Mouse (Mus musculus) testis, adult 2 months (tissue): ENCODE results near the gene Kdm5b. TPM values are rescaled to one million over a fixed set of nuclear protein-coding genes. Genes with fewer than 3 reads are reported as not detected.

ENCODE experiments used
- H3K27ac ChIP-seq: fragments of 200-500 bp; 2 replicates; pipeline ENCODE4 v1.5.1; 2012; ENCODE audit warnings: low read depth, low read length; ENCODE audit not compliant: control insufficient read depth, insufficient read depth
- H3K27me3 ChIP-seq: fragments of 200-500 bp; 2 replicates; pipeline ENCODE4 v1.6.1; 2012; ENCODE audit warnings: mild to moderate bottlenecking, low read length, moderate library complexity; ENCODE audit not compliant: control insufficient read depth, insufficient read depth
- H3K36me3 ChIP-seq: fragments of 200-500 bp; 2 replicates; pipeline ENCODE4 v1.6.1; 2012; ENCODE audit warnings: mild to moderate bottlenecking, low read length; ENCODE audit not compliant: control insufficient read depth, insufficient read depth
- H3K4me1 ChIP-seq: fragments of 200-500 bp; 2 replicates; pipeline ENCODE4 v1.6.1; 2012; ENCODE audit warnings: low read length; ENCODE audit not compliant: control insufficient read depth, insufficient read depth
- H3K4me3 ChIP-seq: fragments of 200-500 bp; 2 replicates; pipeline ENCODE4 v1.5.1; 2012; ENCODE audit warnings: low read depth, mild to moderate bottlenecking, low read length, moderate library complexity, mixed read lengths; ENCODE audit not compliant: control insufficient read depth
- CTCF ChIP-seq: fragments of 200-500 bp; IDR thresholded peaks from 2 replicates; pipeline ENCODE4 v1.5.1; 2012; ENCODE audit warnings: low read depth, mild to moderate bottlenecking, inconsistent platforms, low read length, moderate library complexity; ENCODE audit not compliant: control insufficient read depth, insufficient read depth, insufficient replicate concordance
- POLR2A ChIP-seq: fragments of 200-500 bp; IDR thresholded peaks from 2 replicates; pipeline ENCODE4 v1.6.1; 2012; ENCODE audit warnings: low read depth, mild to moderate bottlenecking, inconsistent platforms, low read length, moderate library complexity; ENCODE audit not compliant: control insufficient read depth
- polyA plus RNA-seq: library from polyadenylated mRNA; depleted of rRNA; stranded (reverse); fragments of >200 nt; gene quantifications from 2 replicates; pipeline ENCODE4 v1.2.3, GENCODE M21; 2012

Kdm5b gene
- polyA plus RNA-seq, 1 experiment: 43.6 TPM

- peaks cover 16% of the 10 kb centered on the region for H3K4me1 ChIP-seq
- no peaks in the 10 kb centered on the region; the same call in 1 of the 2 replicates for H3K27me3 ChIP-seq
- TF ChIP-seq CTCF: no peak
- no peak for TF ChIP-seq POLR2A
- H3K27ac ChIP-seq: no peak overlapping the region
- peak overlapping the region; percentile 63 for H3K4me3 ChIP-seq
- no peaks in the 10 kb centered on the region for H3K36me3 ChIP-seq
These were observed 87.0 kb downstream of the Kdm5b start for GRCm38 (mm10) chr1:134646963-134647282.

DNA sequence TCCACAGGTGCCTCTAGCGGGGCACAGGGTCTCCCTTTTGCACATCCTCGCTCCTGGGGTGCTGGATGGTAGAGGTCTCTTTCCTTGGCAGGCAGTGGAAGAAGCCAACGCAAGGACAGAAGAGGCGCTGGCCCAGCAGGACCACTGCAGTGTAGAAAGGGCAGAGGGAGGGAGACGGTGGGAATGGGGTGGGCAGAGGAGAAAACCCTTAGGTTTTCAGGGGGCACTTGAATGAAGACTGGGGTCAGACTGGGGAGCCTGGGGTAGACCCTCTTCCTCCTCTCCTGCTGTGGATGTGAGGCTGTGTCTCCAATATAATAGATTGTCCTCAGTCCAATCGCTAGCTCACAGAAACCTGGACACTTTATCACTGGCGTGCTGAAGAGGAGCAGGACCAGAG is 87.6 kb downstream of the Kdm5b start:
- TF ChIP-seq CTCF (no peak), POLR2A (no peak)
- no peaks in the 10 kb centered on the region; the same call in 1 of the 2 replicates for H3K27me3 ChIP-seq
- H3K4me1 ChIP-seq: peaks cover 16% of the 10 kb centered on the region
- H3K36me3 ChIP-seq: no peaks in the 10 kb centered on the region
- H3K4me3 ChIP-seq: no peak overlapping the region
- no peak overlapping the region for H3K27ac ChIP-seq

- Histone ChIP-seq H3K4me3 (no peak overlapping the region), H3K27ac (no peak overlapping the region), H3K27me3 (no peaks in the 10 kb centered on the region; the same call in 1 of the 2 replicates), H3K4me1 (peaks cover 11% of the 10 kb centered on the region), H3K36me3 (no peaks in the 10 kb centered on the region)
- TF ChIP-seq CTCF (no peak), POLR2A (no peak)
These were observed 90.8 kb downstream of the Kdm5b start for GRCm38 (mm10) chr1:134650816-134651215.

GRCm38 (mm10) chr1:134651268-134651850 is 91.4 kb downstream of the Kdm5b start:
- no peak for TF ChIP-seq CTCF
- no peak for TF ChIP-seq POLR2A
- Histone ChIP-seq H3K4me1 (peaks cover 7% of the 10 kb centered on the region), H3K27ac (no peak overlapping the region), H3K4me3 (no peak overlapping the region), H3K27me3 (no peaks in the 10 kb centered on the region), H3K36me3 (no peaks in the 10 kb centered on the region)

DNA sequence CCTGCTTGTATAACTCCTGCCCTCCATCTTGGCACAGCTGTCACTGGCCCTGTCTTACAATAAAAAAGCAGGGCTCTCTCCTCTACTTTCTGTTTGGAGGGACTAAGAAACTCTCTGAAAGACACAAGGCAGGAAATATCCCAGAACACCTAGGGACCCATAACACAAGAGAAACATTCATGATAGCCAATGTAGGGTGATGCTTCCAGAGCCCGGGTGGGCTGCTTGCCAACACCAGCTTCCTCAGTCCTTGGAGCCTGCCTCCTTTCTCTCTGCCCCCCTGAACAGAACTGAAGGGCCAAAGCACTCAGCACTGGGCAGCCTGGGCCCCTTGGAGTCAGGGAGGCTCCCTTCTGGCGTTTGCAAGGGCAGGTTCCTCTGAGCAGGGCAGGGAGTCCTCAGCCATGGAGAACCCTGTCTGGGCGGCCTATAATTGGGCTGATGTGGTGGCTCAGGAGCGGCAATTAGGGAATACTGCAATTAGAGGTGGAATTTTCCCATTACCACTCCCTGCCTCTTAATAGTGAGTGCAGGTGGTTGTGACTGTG is 92.0 kb downstream of the Kdm5b start:
- peaks cover 4% of the 10 kb centered on the region; the same call in 1 of the 2 replicates for H3K4me1 ChIP-seq
- no peak overlapping the region for H3K27ac ChIP-seq
- TF ChIP-seq CTCF (no peak), POLR2A (no peak)
- no peak overlapping the region for H3K4me3 ChIP-seq
- H3K27me3 ChIP-seq: no peaks in the 10 kb centered on the region
- no peaks in the 10 kb centered on the region for H3K36me3 ChIP-seq

- TF ChIP-seq CTCF (no peak), POLR2A (no peak)
- no peaks in the 10 kb centered on the region for H3K27me3 ChIP-seq
- no peak overlapping the region for H3K27ac ChIP-seq
These were observed 93.8 kb downstream of the Kdm5b start for GRCm38 (mm10) chr1:134653603-134654257.

DNA sequence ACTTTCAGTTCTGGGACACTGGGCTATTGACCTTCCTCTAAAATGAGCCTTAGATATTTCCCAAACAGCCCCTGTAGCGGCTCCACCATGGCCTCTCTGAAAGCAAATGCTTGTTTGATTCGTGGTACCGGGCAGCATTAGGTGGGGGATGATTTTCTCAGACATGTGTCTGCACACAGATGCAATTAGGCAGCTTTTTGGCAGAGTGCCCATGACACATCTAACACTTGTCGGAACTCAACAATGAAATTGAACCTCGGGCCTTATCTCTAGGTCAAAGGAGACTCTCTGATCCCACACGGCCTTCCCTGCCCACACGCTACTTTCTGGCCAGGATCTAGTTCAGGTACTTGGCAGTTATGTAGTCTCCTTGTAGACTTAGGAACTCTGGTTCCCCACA is 98.9 kb downstream of the Kdm5b start:
- no peaks in the 10 kb centered on the region for H3K27me3 ChIP-seq
- H3K27ac ChIP-seq: no peak overlapping the region
- no peaks in the 10 kb centered on the region for H3K4me1 ChIP-seq
- H3K36me3 ChIP-seq: no peaks in the 10 kb centered on the region
- no peak for TF ChIP-seq CTCF
- H3K4me3 ChIP-seq: no peak overlapping the region

More at GRCm38 (mm10) chr1:134653603-134654257, 93.8 kb downstream of the Kdm5b start:
- no peak overlapping the region for H3K4me3 ChIP-seq
- no peaks in the 10 kb centered on the region for H3K4me1 ChIP-seq
- no peaks in the 10 kb centered on the region for H3K36me3 ChIP-seq

DNA sequence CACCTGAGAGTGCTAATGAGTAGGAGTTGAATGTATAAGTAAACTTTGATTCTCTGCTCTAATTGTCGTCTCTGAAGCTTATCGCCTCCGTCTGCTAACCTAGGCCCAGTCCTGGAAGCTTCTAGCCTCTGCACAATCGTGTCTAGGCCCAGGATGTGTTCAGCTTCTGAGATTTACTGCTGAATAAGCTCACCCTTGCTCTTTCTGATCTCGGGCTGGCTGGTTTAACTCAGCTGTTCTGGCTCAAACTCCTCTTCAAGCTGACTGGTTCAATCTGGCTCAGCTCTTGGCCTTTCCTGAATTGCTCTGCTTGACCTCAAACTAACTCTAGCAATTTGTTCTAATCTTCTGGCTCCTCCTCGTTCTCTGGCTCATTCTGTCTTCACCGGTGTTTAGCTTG is 100.2 kb downstream of the Kdm5b start:
- Histone ChIP-seq H3K27me3 (no peaks in the 10 kb centered on the region), H3K4me3 (no peak overlapping the region), H3K4me1 (no peaks in the 10 kb centered on the region), H3K36me3 (no peaks in the 10 kb centered on the region), H3K27ac (no peak overlapping the region)
- TF ChIP-seq POLR2A (no peak), CTCF (no peak)
